Mouse (Mus musculus): ENCODE measurements around the gene Hjurp. TPM values are rescaled to one million over a fixed set of nuclear protein-coding genes. Genes with fewer than 3 reads are reported as not detected.

Gene Hjurp
- polyA plus RNA-seq, 1 experiment from 2014 or later: 63.6 TPM

- H3K27ac ChIP-seq (replicated peaks): no peak overlapping the region
- H3K4me1 ChIP-seq: peaks cover 28% of the 10 kb centered on the region
- no peaks in the 10 kb centered on the region for H3K9me3 ChIP-seq (replicated peaks)
- ATAC-seq (ENCODE audit: low FRiP score): no peak
- H3K36me3 ChIP-seq: peaks cover 29% of the 10 kb centered on the region
- peak overlapping the region; percentile 61 for H3K4me2 ChIP-seq
- peak overlapping the region; percentile 46 for H3K4me3 ChIP-seq (replicated peaks)
- H3K27me3 ChIP-seq (replicated peaks): 0 out of 2 replicates have a peak, but pooled peaks cover 4% of the 10 kb centered on the region
- peak overlapping the region; percentile 61 for H3K9ac ChIP-seq (replicated peaks)
- WGBS: 68% methylated on average over 13 of the region's 13 CpGs
These were observed 1.5 kb downstream of the Hjurp start for GRCm38 (mm10) chr1:88275698-88276523.

- peaks cover 29% of the 10 kb centered on the region for H3K36me3 ChIP-seq
- WGBS: 70% methylated on average over 13 of the region's 13 CpGs
- H3K27me3 ChIP-seq (replicated peaks): 0 out of 2 replicates have a peak, but pooled peaks cover 4% of the 10 kb centered on the region
- peaks cover 28% of the 10 kb centered on the region for H3K4me1 ChIP-seq
- H3K27ac ChIP-seq (replicated peaks): no peak overlapping the region
- no peak for ATAC-seq (ENCODE audit: low FRiP score)
- no peak overlapping the region for H3K4me3 ChIP-seq (replicated peaks)
- H3K4me2 ChIP-seq: no peak overlapping the region
- H3K9ac ChIP-seq (replicated peaks): no peak overlapping the region
- H3K9me3 ChIP-seq (replicated peaks): no peaks in the 10 kb centered on the region
These were observed 2.3 kb downstream of the Hjurp start for GRCm38 (mm10) chr1:88275078-88275680.

GRCm38 (mm10) chr1:88274371-88275077 lies 2.9 kb downstream of the Hjurp start:
- H3K9me3 ChIP-seq (replicated peaks): no peaks in the 10 kb centered on the region
- no peak overlapping the region for H3K27ac ChIP-seq (replicated peaks)
- H3K4me3 ChIP-seq (replicated peaks): no peak overlapping the region
- H3K4me2 ChIP-seq: no peak overlapping the region
- no peak for ATAC-seq (ENCODE audit: low FRiP score)
- peaks cover 28% of the 10 kb centered on the region for H3K4me1 ChIP-seq
- H3K36me3 ChIP-seq: peaks cover 34% of the 10 kb centered on the region
- no peak overlapping the region for H3K9ac ChIP-seq (replicated peaks)
- 76% methylated on average over 11 of the region's 11 CpGs for WGBS
- H3K27me3 ChIP-seq (replicated peaks): 0 out of 2 replicates have a peak, but pooled peaks cover 3% of the 10 kb centered on the region

GRCm38 (mm10) chr1:88273832-88274231 lies 3.6 kb downstream of the Hjurp start:
- Histone ChIP-seq H3K4me3 (replicated peaks) (no peak overlapping the region), H3K9ac (replicated peaks) (no peak overlapping the region), H3K27me3 (replicated peaks) (no peaks in the 10 kb centered on the region), H3K36me3 (peaks cover 41% of the 10 kb centered on the region), H3K4me1 (peaks cover 28% of the 10 kb centered on the region), H3K27ac (replicated peaks) (no peak overlapping the region), H3K4me2 (no peak overlapping the region), H3K9me3 (replicated peaks) (no peaks in the 10 kb centered on the region)
- WGBS: 88% methylated on average over 4 of the region's 4 CpGs
- no peak for ATAC-seq (ENCODE audit: low FRiP score)

GRCm38 (mm10) chr1:88273326-88273725 lies 4.1 kb downstream of the Hjurp start:
- 94% methylated on average over 3 of the region's 3 CpGs for WGBS
- no peak overlapping the region for H3K4me2 ChIP-seq
- H3K9ac ChIP-seq (replicated peaks): no peak overlapping the region
- no peak overlapping the region for H3K4me3 ChIP-seq (replicated peaks)
- H3K36me3 ChIP-seq: peaks cover 46% of the 10 kb centered on the region
- no peak overlapping the region for H3K27ac ChIP-seq (replicated peaks)
- H3K4me1 ChIP-seq: peaks cover 28% of the 10 kb centered on the region
- no peak for ATAC-seq (ENCODE audit: low FRiP score)
- no peaks in the 10 kb centered on the region for H3K9me3 ChIP-seq (replicated peaks)
- H3K27me3 ChIP-seq (replicated peaks): no peaks in the 10 kb centered on the region

GRCm38 (mm10) chr1:88272851-88273250 lies 4.6 kb downstream of the Hjurp start:
- ATAC-seq (ENCODE audit: low FRiP score): no peak
- H3K4me3 ChIP-seq (replicated peaks): no peak overlapping the region
- no peaks in the 10 kb centered on the region for H3K9me3 ChIP-seq (replicated peaks)
- peaks cover 24% of the 10 kb centered on the region for H3K4me1 ChIP-seq
- no peak overlapping the region for H3K9ac ChIP-seq (replicated peaks)
- no peaks in the 10 kb centered on the region for H3K27me3 ChIP-seq (replicated peaks)
- no peak overlapping the region for H3K27ac ChIP-seq (replicated peaks)
- no peak overlapping the region for H3K4me2 ChIP-seq
- H3K36me3 ChIP-seq: peaks cover 51% of the 10 kb centered on the region
- 64% methylated on average over 4 of the region's 4 CpGs for WGBS

- Histone ChIP-seq H3K36me3 (peaks cover 78% of the 10 kb centered on the region), H3K27ac (replicated peaks) (no peak overlapping the region), H3K4me2 (no peak overlapping the region), H3K27me3 (replicated peaks) (no peaks in the 10 kb centered on the region), H3K9ac (replicated peaks) (no peak overlapping the region), H3K4me1 (no peaks in the 10 kb centered on the region), H3K4me3 (replicated peaks) (no peak overlapping the region), H3K9me3 (replicated peaks) (no peaks in the 10 kb centered on the region)
- WGBS: 89% methylated on average over 12 of the region's 12 CpGs
- no peak for ATAC-seq (ENCODE audit: low FRiP score)
These were observed 7.7 kb downstream of the Hjurp start for GRCm38 (mm10) chr1:88269539-88270309.

GRCm38 (mm10) chr1:88268070-88268469 lies 9.4 kb downstream of the Hjurp start:
- Histone ChIP-seq H3K27me3 (replicated peaks) (no peaks in the 10 kb centered on the region), H3K36me3 (peaks cover 80% of the 10 kb centered on the region), H3K9ac (replicated peaks) (no peak overlapping the region), H3K4me3 (replicated peaks) (no peak overlapping the region), H3K9me3 (replicated peaks) (no peaks in the 10 kb centered on the region), H3K4me1 (no peaks in the 10 kb centered on the region), H3K27ac (replicated peaks) (no peak overlapping the region), H3K4me2 (no peak overlapping the region)
- ATAC-seq (ENCODE audit: low FRiP score): no peak
- WGBS: 89% methylated on average over 6 of the region's 6 CpGs

- ATAC-seq (ENCODE audit: low FRiP score): no peak
- WGBS: 96% methylated on average over 6 of the region's 6 CpGs
These were observed 9.9 kb downstream of the Hjurp start for GRCm38 (mm10) chr1:88267489-88267888.

GRCm38 (mm10) chr1:88266123-88266522 lies 11.3 kb downstream of the Hjurp start:
- WGBS: 89% methylated on average over 13 of the region's 13 CpGs
- H3K9ac ChIP-seq (replicated peaks): no peak overlapping the region
- H3K4me2 ChIP-seq: no peak overlapping the region
- H3K4me1 ChIP-seq: no peaks in the 10 kb centered on the region; the same call in 1 of the 2 replicates
- H3K36me3 ChIP-seq: peaks cover 89% of the 10 kb centered on the region
- H3K27ac ChIP-seq (replicated peaks): no peak overlapping the region
- no peaks in the 10 kb centered on the region for H3K9me3 ChIP-seq (replicated peaks)
- no peak overlapping the region for H3K4me3 ChIP-seq (replicated peaks)
- no peaks in the 10 kb centered on the region for H3K27me3 ChIP-seq (replicated peaks)
- no peak for ATAC-seq (ENCODE audit: low FRiP score)

More at GRCm38 (mm10) chr1:88267489-88267888, 9.9 kb downstream of the Hjurp start:
- Histone ChIP-seq H3K4me3 (replicated peaks) (no peak overlapping the region), H3K36me3 (peaks cover 81% of the 10 kb centered on the region), H3K4me1 (no peaks in the 10 kb centered on the region; the same call in 1 of the 2 replicates), H3K9me3 (replicated peaks) (no peaks in the 10 kb centered on the region), H3K27me3 (replicated peaks) (no peaks in the 10 kb centered on the region), H3K4me2 (no peak overlapping the region), H3K9ac (replicated peaks) (no peak overlapping the region), H3K27ac (replicated peaks) (no peak overlapping the region)

- H3K4me1 ChIP-seq: no peaks in the 10 kb centered on the region; the same call in 1 of the 2 replicates
- no peaks in the 10 kb centered on the region for H3K27me3 ChIP-seq (replicated peaks)
- H3K4me3 ChIP-seq (replicated peaks): no peak overlapping the region
- H3K4me2 ChIP-seq: no peak overlapping the region
- no peak overlapping the region for H3K27ac ChIP-seq (replicated peaks)
- WGBS: 79% methylated on average over 4 of the region's 4 CpGs
- no peak overlapping the region for H3K9ac ChIP-seq (replicated peaks)
- peaks cover 97% of the 10 kb centered on the region for H3K36me3 ChIP-seq
- H3K9me3 ChIP-seq (replicated peaks): no peaks in the 10 kb centered on the region
- ATAC-seq (ENCODE audit: low FRiP score): no peak
These were observed 12.6 kb downstream of the Hjurp start for GRCm38 (mm10) chr1:88264869-88265240.

All from neural tube, embryonic 15.5 days (tissue).